Mouse (Mus musculus): ENCODE measurements at regions not wholly inside any gene's neighbourhood (a gene's known extent, or its start where the extent isn't known, plus 50 kb on each side); places are given as distances from the start of the nearest gene placed in this dataset.

GRCm38 (mm10) chr1:35200656-35201055 lies 350.9 kb downstream of the Plekhb2 start:
- Histone ChIP-seq H3K9ac (ENCODE audit: low read depth, low read length) (no peak overlapping the region), H3K36me3 (ENCODE audit: control insufficient read depth, insufficient read depth, low read length) (no peaks in the 10 kb centered on the region), H3K27ac (replicated peaks; ENCODE audit: insufficient read depth, low read depth, low read length) (no peak overlapping the region), H3K4me3 (ENCODE audit: insufficient read depth, low read depth, low read length) (no peak overlapping the region), H3K27me3 (ENCODE audit: control insufficient read depth, insufficient read depth, low read length) (0 out of 2 replicates have a peak, but pooled peaks cover 2% of the 10 kb centered on the region), H3K79me2 (ENCODE audit: control insufficient read depth, insufficient read depth, low read length) (no peaks in the 10 kb centered on the region), H3K4me1 (ENCODE audit: control insufficient read depth, insufficient read depth, low read length) (no peaks in the 10 kb centered on the region)
- DNase-seq (ENCODE audit: extremely low read depth, low read depth, low spot score) = no peak
- TF ChIP-seq POLR2A (IDR thresholded peaks at IDR 0.05; ENCODE audit: extremely low read depth, insufficient read depth, low read length) = no peak
- no peak for TF ChIP-seq CTCF (IDR thresholded peaks at IDR 0.05; ENCODE audit: low read depth, low read length)
- WGBS = 81% methylated on average over 2 of the region's 2 CpGs

DNA sequence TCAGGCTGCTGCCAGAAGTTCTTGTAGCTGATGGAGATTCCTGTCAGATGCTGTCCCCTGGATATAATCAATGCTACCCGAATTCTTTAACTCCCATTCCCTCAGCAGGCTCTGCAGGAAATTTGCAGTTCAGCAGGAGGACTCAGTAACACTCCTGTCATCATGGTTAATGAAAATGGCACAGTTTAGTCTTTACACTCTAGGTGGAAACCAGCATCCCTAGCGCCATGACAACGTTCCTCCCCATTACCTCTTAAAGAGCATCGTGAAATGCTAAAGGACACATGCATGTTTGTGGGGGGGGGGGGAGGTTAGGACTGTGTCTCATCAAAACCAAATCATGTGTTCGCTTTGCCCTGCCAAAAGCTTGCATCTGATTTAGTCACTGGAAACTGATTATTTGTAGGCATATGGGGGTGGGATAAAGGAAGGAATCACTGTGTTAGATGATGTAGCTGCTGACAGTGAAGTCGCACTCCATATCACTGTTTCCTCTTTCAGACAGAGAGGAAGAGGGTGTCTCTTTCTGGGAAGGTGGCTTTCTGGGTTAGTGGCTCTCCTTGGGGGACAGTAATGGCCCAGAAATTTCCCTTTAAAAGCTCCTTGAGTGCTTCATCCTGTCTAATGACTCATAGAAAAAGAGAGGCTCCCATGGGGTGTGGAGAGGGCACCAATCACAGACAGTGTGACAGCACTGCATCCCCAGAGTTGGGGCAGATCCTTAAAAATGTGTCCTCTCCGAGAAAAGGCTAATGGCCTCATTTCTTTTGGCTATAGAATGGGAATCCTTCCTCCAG lies 351.5 kb downstream of the Plekhb2 start:
- H3K9ac ChIP-seq (ENCODE audit: low read depth, low read length) = no peak overlapping the region
- no peak for DNase-seq (ENCODE audit: extremely low read depth, low read depth, low spot score)
- no peak overlapping the region for H3K4me3 ChIP-seq (ENCODE audit: insufficient read depth, low read depth, low read length)
- H3K27ac ChIP-seq (replicated peaks; ENCODE audit: insufficient read depth, low read depth, low read length) = no peak overlapping the region
- H3K36me3 ChIP-seq (ENCODE audit: control insufficient read depth, insufficient read depth, low read length) = no peaks in the 10 kb centered on the region
- TF ChIP-seq CTCF (IDR thresholded peaks at IDR 0.05; ENCODE audit: low read depth, low read length) = no peak
- TF ChIP-seq POLR2A (IDR thresholded peaks at IDR 0.05; ENCODE audit: extremely low read depth, insufficient read depth, low read length) = no peak
- 73% methylated on average over 7 of the region's 7 CpGs for WGBS
- no peaks in the 10 kb centered on the region for H3K4me1 ChIP-seq (ENCODE audit: control insufficient read depth, insufficient read depth, low read length)
- 0 out of 2 replicates have a peak, but pooled peaks cover 2% of the 10 kb centered on the region for H3K27me3 ChIP-seq (ENCODE audit: control insufficient read depth, insufficient read depth, low read length)
- no peaks in the 10 kb centered on the region for H3K79me2 ChIP-seq (ENCODE audit: control insufficient read depth, insufficient read depth, low read length)

DNA sequence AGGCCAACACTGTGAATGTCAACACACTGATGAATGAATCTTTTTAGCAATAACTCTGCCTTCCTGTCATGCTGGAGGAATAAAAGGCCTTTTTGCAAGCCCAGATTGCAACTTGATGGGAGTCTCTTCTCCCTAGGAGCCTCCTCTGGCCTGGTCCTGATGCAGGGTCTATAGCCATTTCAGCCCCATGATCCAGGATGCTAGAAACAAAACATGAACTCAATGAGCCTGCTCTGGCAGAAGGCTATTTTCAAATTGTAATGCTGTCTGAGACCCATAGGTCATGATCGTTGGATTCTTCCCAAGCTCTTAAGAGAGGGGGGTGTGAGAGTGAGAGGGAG lies 352.1 kb downstream of the Plekhb2 start:
- no peak overlapping the region for H3K4me3 ChIP-seq (ENCODE audit: insufficient read depth, low read depth, low read length)
- H3K27me3 ChIP-seq (ENCODE audit: control insufficient read depth, insufficient read depth, low read length) = 0 out of 2 replicates have a peak, but pooled peaks cover 2% of the 10 kb centered on the region
- no peak overlapping the region for H3K27ac ChIP-seq (replicated peaks; ENCODE audit: insufficient read depth, low read depth, low read length)
- H3K4me1 ChIP-seq (ENCODE audit: control insufficient read depth, insufficient read depth, low read length) = no peaks in the 10 kb centered on the region
- no peaks in the 10 kb centered on the region for H3K36me3 ChIP-seq (ENCODE audit: control insufficient read depth, insufficient read depth, low read length)
- H3K9ac ChIP-seq (ENCODE audit: low read depth, low read length) = no peak overlapping the region
- no peaks in the 10 kb centered on the region for H3K79me2 ChIP-seq (ENCODE audit: control insufficient read depth, insufficient read depth, low read length)
- DNase-seq (ENCODE audit: extremely low read depth, low read depth, low spot score) = no peak
- 74% methylated on average over 1 of the region's 1 CpGs for WGBS
- no peak for TF ChIP-seq CTCF (IDR thresholded peaks at IDR 0.05; ENCODE audit: low read depth, low read length)
- TF ChIP-seq POLR2A (IDR thresholded peaks at IDR 0.05; ENCODE audit: extremely low read depth, insufficient read depth, low read length) = no peak

- DNase-seq (ENCODE audit: extremely low read depth, low read depth, low spot score) = no peak
- H3K9ac ChIP-seq (ENCODE audit: low read depth, low read length) = no peak overlapping the region
- 75% methylated on average over 4 of the region's 4 CpGs for WGBS
- H3K27me3 ChIP-seq (ENCODE audit: control insufficient read depth, insufficient read depth, low read length) = 0 out of 2 replicates have a peak, but pooled peaks cover 2% of the 10 kb centered on the region
- TF ChIP-seq CTCF (IDR thresholded peaks at IDR 0.05; ENCODE audit: low read depth, low read length) (no peak), POLR2A (IDR thresholded peaks at IDR 0.05; ENCODE audit: extremely low read depth, insufficient read depth, low read length) (no peak)
- H3K4me3 ChIP-seq (ENCODE audit: insufficient read depth, low read depth, low read length) = no peak overlapping the region
- no peak overlapping the region for H3K27ac ChIP-seq (replicated peaks; ENCODE audit: insufficient read depth, low read depth, low read length)
- no peaks in the 10 kb centered on the region for H3K79me2 ChIP-seq (ENCODE audit: control insufficient read depth, insufficient read depth, low read length)
- H3K4me1 ChIP-seq (ENCODE audit: control insufficient read depth, insufficient read depth, low read length) = no peaks in the 10 kb centered on the region
- H3K36me3 ChIP-seq (ENCODE audit: control insufficient read depth, insufficient read depth, low read length) = no peaks in the 10 kb centered on the region
Observed at GRCm38 (mm10) chr1:35202551-35202950, 352.8 kb downstream of the Plekhb2 start.

DNA sequence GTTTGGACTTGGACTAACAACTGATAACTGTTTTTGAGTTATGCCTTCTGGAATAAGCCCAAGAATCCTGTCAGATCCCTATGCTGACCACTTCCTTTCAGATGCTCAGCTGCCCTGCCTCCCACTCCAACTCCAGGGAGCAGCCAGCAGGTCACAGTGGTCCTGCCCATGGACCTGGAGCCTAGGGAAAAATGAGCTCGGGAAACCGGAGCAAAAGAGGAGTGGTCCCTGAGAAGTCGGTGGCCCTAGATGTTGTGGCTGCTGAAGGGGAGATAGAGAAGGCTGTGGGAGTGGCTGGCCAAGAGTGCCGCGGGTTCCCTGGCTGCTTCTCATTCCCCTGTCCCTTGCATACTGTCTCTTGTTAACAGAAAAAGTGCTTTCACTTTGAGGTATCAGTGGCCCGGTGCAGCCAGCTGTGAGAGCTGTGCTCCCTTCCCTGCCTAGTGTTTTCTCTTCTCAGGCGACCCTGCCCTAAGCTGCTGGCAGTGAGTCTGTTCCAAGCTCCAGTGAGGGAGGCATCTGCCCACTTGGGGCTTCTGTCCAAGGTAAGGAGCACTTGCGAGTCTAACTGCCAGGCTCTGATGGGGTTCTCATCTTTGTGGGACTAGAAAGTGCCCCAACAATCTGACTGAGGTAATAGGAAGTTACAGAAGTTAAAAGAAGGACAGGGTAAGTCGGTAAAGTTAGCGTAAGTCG lies 357.2 kb downstream of the Plekhb2 start:
- H3K36me3 ChIP-seq (ENCODE audit: control insufficient read depth, insufficient read depth, low read length) = no peaks in the 10 kb centered on the region
- no peak for DNase-seq (ENCODE audit: extremely low read depth, low read depth, low spot score)
- no peak overlapping the region for H3K9ac ChIP-seq (ENCODE audit: low read depth, low read length)
- no peak overlapping the region for H3K27ac ChIP-seq (replicated peaks; ENCODE audit: insufficient read depth, low read depth, low read length)
- no peak overlapping the region for H3K4me3 ChIP-seq (ENCODE audit: insufficient read depth, low read depth, low read length)
- no peaks in the 10 kb centered on the region for H3K79me2 ChIP-seq (ENCODE audit: control insufficient read depth, insufficient read depth, low read length)
- no peaks in the 10 kb centered on the region for H3K4me1 ChIP-seq (ENCODE audit: control insufficient read depth, insufficient read depth, low read length)
- WGBS = 75% methylated on average over 11 of the region's 11 CpGs
- 0 out of 2 replicates have a peak, but pooled peaks cover 2% of the 10 kb centered on the region for H3K27me3 ChIP-seq (ENCODE audit: control insufficient read depth, insufficient read depth, low read length)
- TF ChIP-seq POLR2A (IDR thresholded peaks at IDR 0.05; ENCODE audit: extremely low read depth, insufficient read depth, low read length) = no peak
